Mouse (Mus musculus) thymus, adult 2 months (tissue): ENCODE measurements around the gene Nup107. TPM values are rescaled to one million over a fixed set of nuclear protein-coding genes. Genes with fewer than 3 reads are reported as not detected.

Experiments
- DNase-seq: peaks from one replicate; pipeline ENCODE4 v3.0.0; 2021
- H3K27ac ChIP-seq: fragments of 200-500 bp; 2 replicates; pipeline ENCODE4 v1.5.1; 2012; ENCODE audit warnings: low read length, control low read depth; ENCODE audit not compliant: control insufficient read depth, insufficient read depth
- H3K27me3 ChIP-seq: fragments of 200-500 bp; 2 replicates; pipeline ENCODE4 v1.6.1; 2012; ENCODE audit warnings: mild to moderate bottlenecking, low read length, moderate library complexity, mixed read lengths; ENCODE audit not compliant: control insufficient read depth, insufficient read depth
- H3K36me3 ChIP-seq: fragments of 200-500 bp; 2 replicates; pipeline ENCODE4 v1.6.1; 2012; ENCODE audit warnings: mild to moderate bottlenecking, low read length, moderate library complexity; ENCODE audit not compliant: control insufficient read depth, insufficient read depth
- H3K4me1 ChIP-seq: fragments of 200-500 bp; replicated peaks from 2 replicates; pipeline ENCODE4 v1.6.1; 2012; ENCODE audit warnings: low read length; ENCODE audit not compliant: control insufficient read depth, insufficient read depth
- H3K4me3 ChIP-seq: fragments of 200-500 bp; 2 replicates; pipeline ENCODE4 v1.5.1; 2012; ENCODE audit warnings: mild to moderate bottlenecking, low read length, control low read depth, moderate library complexity; ENCODE audit not compliant: control insufficient read depth, insufficient read depth
- CTCF ChIP-seq: fragments of 200-500 bp; IDR thresholded peaks from 2 replicates; pipeline ENCODE4 v1.5.1; 2012; ENCODE audit warnings: mild to moderate bottlenecking, control low read depth, low read length, moderate library complexity, borderline replicate concordance; ENCODE audit not compliant: control insufficient read depth, poor library complexity, insufficient read depth; ENCODE audit errors: extremely low read depth
- POLR2A ChIP-seq: fragments of 200-500 bp; IDR thresholded peaks from 2 replicates; pipeline ENCODE4 v1.6.1; 2012; ENCODE audit warnings: mild to moderate bottlenecking, low read length, control low read depth, moderate library complexity; ENCODE audit not compliant: control insufficient read depth, poor library complexity, insufficient read depth; ENCODE audit errors: extremely low read depth
- WGBS: fragments of 180-500 bp; shearing (Covaris S2); methylation state at CpG from one replicate; pipeline ENCODE4 v1.1.7; 2018; 5-methylcytosine and 5-hydroxymethylcytosine counted together
- polyA plus RNA-seq: library from polyadenylated mRNA; depleted of rRNA; stranded (reverse); fragments of >200 nt; gene quantifications from 2 replicates; pipeline ENCODE4 v1.2.3, GENCODE M21; 2012

The Nup107 gene
- polyA plus RNA-seq, 1 experiment, result 21.4 TPM

- no peak for DNase-seq
- WGBS, result 87% methylated on average over 4 of the region's 4 CpGs
- no peaks in the 10 kb centered on the region for H3K27me3 ChIP-seq
- H3K36me3 ChIP-seq, result peaks cover 48% of the 10 kb centered on the region
- H3K4me1 ChIP-seq, result peaks cover 5% of the 10 kb centered on the region
- no peak overlapping the region for H3K27ac ChIP-seq
- no peak for TF ChIP-seq CTCF
- no peak for TF ChIP-seq POLR2A
- H3K4me3 ChIP-seq, result no peak overlapping the region
Measured at GRCm38 (mm10) chr10:117824139-117824538, 31.6 kb upstream of the Nup107 start.

DNA sequence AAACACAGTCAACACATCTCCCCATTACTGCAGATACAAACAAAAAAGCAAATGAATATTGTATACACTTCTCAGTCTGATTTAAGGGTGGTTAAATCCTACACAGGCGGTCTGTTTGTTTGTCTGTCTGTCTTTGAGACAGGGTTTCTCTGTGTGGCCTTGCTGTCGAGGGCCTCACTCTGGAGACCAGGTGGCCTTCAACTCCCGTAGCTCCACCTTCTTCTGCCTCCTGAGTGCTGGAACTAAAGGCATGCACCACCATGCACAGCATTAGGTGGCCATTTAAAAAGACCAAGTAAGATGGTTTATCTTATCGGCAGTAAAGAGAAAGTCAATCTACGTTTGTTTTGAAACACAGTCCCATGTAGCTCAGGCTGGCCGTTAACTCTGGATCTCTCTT is 30.8 kb upstream of the Nup107 start:
- Histone ChIP-seq H3K4me3 (no peak overlapping the region), H3K27me3 (no peaks in the 10 kb centered on the region), H3K36me3 (peaks cover 56% of the 10 kb centered on the region), H3K27ac (no peak overlapping the region), H3K4me1 (peaks cover 3% of the 10 kb centered on the region; the same call in 1 of the 2 replicates)
- 92% methylated on average over 6 of the region's 6 CpGs for WGBS
- no peak for TF ChIP-seq CTCF
- TF ChIP-seq POLR2A, result no peak
- no peak for DNase-seq

DNA sequence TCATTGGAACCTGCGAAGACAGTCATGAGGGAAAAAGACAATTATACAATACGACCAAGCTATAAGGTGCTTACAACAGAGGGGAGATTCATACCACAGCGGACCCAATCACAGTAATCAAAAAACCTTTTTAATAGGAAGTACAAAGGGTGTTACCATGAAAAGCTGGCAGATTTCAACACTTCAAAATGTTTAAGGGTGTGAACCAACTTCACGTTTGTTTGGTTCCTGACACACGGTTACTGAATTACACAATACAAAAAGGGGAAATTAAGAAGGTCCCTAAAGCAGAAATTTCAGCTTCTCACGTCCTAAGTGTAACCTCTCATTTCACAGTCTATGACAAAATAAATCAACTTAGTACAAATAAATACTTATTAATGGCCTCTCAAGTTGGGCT is 26.1 kb upstream of the Nup107 start:
- no peak overlapping the region for H3K4me3 ChIP-seq
- DNase-seq, result no peak
- H3K27me3 ChIP-seq, result no peaks in the 10 kb centered on the region
- H3K27ac ChIP-seq, result no peak overlapping the region
- H3K4me1 ChIP-seq, result no peaks in the 10 kb centered on the region
- 93% methylated on average over 6 of the region's 6 CpGs for WGBS
- H3K36me3 ChIP-seq, result peaks cover 82% of the 10 kb centered on the region
- TF ChIP-seq CTCF, result no peak

DNA sequence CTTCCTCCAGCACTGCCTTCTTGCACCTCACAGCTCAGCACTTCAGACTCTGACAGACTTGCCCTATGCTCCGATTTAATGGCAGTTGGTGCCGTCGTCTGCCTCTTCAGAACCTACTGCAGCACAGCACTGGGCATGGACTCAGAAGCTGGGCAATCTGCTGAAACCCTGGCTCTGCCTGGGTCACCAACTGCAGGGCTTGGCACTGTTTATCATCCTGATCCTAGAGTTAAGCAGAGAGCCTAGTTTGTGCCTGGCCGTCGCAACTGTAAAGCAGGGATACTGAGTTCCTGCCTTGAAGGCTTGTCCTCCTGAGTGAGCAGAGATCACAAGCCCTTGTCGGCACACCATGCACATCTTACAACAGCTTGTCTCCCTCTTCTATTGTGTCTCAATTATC is 24.2 kb upstream of the Nup107 start:
- no peak overlapping the region for H3K4me3 ChIP-seq
- TF ChIP-seq POLR2A, result no peak
- no peak for TF ChIP-seq CTCF
- no peak for DNase-seq
- WGBS, result 98% methylated on average over 6 of the region's 6 CpGs
- peaks cover 80% of the 10 kb centered on the region for H3K36me3 ChIP-seq
- no peaks in the 10 kb centered on the region for H3K4me1 ChIP-seq
- H3K27ac ChIP-seq, result no peak overlapping the region
- no peaks in the 10 kb centered on the region for H3K27me3 ChIP-seq

DNA sequence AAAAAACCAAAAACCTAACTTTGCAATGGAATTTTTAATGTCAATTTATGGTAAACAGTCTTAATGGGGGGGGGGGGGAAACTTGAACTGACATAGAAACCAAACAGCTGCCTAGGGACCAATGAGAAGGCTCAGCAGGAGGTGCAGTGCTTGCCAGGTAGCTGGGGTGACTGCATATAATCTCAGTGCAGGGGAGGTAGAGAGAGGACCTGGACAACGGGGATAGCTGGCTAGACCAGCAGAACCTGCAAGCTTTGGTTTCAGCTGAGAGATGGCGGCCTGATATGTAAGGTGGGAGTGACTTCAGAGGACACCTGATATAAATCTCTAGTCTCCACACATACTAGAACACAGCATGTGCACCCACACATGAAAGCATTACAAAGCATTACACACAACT is 20.0 kb upstream of the Nup107 start:
- TF ChIP-seq POLR2A (no peak), CTCF (no peak)
- WGBS, result 90% methylated on average over 2 of the region's 2 CpGs
- H3K27me3 ChIP-seq, result no peaks in the 10 kb centered on the region
- H3K4me1 ChIP-seq, result peaks cover 5% of the 10 kb centered on the region; the same call in 1 of the 2 replicates
- H3K36me3 ChIP-seq, result peaks cover 43% of the 10 kb centered on the region
- no peak for DNase-seq
- no peak overlapping the region for H3K27ac ChIP-seq
- no peak overlapping the region for H3K4me3 ChIP-seq

DNA sequence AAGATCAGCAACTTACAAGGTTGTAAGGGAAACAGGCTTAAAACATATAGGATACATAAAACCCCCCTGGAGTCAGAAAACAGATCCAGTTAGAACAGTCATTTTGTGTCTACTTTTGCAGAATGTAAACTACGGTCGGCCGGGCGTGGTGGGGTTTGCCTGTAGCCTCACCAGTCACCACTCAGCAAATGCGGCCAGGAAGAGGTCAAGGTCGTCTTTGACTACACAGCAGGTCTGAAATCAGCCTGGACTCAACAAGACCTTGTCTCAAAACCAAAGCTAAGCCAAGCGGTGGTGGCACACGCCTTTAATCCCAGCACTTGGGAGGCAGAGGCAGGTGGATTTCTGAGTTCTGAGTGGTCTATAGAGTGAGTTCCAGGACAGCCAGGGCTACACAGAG is 19.1 kb upstream of the Nup107 start:
- no peak for DNase-seq
- no peak overlapping the region for H3K4me3 ChIP-seq
- H3K4me1 ChIP-seq, result peaks cover 8% of the 10 kb centered on the region; the same call in 1 of the 2 replicates
- no peak overlapping the region for H3K27ac ChIP-seq
- H3K27me3 ChIP-seq, result no peaks in the 10 kb centered on the region
- 97% methylated on average over 8 of the region's 8 CpGs for WGBS
- peaks cover 33% of the 10 kb centered on the region for H3K36me3 ChIP-seq
- TF ChIP-seq POLR2A (no peak), CTCF (no peak)

DNA sequence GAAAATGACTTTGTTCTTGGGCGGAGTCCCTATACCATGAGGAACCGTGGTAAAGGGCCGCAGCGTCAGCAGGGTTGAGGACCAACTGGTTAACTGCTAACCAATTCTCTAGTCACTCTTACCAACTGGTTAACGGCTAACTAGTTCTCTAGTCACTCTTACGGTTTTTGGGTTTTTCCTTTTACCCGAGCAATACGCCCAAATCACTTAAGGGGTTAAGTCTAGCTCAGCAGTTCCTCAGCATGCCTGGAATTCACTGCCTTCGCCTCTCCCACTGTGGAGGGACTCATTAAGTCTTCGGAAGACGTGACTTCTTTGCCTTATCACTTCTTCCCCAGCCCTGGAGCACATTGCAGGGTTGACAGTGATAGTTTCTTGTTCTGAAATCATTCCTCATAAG is 18.0 kb upstream of the Nup107 start:
- Histone ChIP-seq H3K4me3 (no peak overlapping the region), H3K4me1 (peaks cover 8% of the 10 kb centered on the region; the same call in 1 of the 2 replicates), H3K27me3 (no peaks in the 10 kb centered on the region), H3K27ac (no peak overlapping the region), H3K36me3 (peaks cover 23% of the 10 kb centered on the region)
- WGBS, result 96% methylated on average over 11 of the region's 11 CpGs
- TF ChIP-seq POLR2A, result no peak
- TF ChIP-seq CTCF, result no peak
- DNase-seq, result no peak
